Mouse (Mus musculus) central nervous system, embryonic 14 days (tissue): ENCODE measurements around the gene Gm17655. TPM values are rescaled to one million over a fixed set of nuclear protein-coding genes. Genes with fewer than 3 reads are reported as not detected.

Experiments used
- polyA plus RNA-seq: library from polyadenylated mRNA; depleted of rRNA; stranded (reverse); fragments of >200 nt; gene quantifications from 2 replicates; pipeline ENCODE4 v1.2.3, GENCODE M21; 2012; rRNA removed

The Gm17655 gene
- polyA plus RNA-seq = 1.6 and 2.9 TPM in 2 replicates

DNA sequence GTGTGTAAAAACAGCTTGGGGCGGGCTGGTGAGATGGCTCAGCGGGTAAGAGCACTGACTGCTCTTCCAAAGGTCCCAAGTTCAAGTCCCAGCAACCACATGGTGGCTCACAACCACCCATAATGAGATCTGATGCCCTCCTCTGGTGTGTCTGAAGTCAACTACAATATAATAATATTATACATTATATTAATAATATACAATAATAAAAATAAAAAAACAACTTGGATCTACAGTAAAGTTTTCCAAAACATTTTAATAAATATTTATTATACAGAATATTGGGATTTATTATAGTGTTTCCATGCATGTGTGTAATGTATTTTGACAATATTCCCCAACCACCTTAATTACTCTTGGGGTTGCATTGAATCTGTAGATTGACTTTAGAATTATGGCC, at the start of gene Gm17655:
Gene Gm17655 (minus strand): TSS at position 101 of the 400 bp plus-strand sequence.

DNA sequence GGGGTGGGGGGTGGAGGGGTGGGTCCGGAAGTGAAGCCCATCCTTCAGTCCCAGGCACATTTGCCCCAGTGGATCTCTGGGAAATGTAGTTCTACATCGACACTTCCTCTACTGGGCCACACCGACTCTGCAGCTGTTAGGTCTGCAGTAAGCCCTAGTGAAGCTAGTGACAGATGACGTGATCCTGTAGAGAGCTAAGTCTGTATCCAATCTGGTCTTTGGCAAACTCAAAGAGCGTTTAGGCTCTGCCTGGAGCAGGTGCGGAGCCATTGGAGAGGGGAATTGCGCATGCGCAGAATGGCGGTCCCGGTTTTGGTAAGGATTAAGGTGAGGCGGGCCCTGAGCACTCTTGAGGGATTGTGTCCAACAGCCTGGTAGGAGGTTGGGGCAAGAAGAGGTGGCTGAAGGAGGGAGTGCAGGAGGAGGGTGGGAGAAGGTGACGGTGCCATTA, 37.7 kb upstream of the Gm17655 start, which contains the start of gene Zfp605:
Gene Zfp605 (plus strand): TSS at position 102 of the 451 bp plus-strand sequence.

DNA sequence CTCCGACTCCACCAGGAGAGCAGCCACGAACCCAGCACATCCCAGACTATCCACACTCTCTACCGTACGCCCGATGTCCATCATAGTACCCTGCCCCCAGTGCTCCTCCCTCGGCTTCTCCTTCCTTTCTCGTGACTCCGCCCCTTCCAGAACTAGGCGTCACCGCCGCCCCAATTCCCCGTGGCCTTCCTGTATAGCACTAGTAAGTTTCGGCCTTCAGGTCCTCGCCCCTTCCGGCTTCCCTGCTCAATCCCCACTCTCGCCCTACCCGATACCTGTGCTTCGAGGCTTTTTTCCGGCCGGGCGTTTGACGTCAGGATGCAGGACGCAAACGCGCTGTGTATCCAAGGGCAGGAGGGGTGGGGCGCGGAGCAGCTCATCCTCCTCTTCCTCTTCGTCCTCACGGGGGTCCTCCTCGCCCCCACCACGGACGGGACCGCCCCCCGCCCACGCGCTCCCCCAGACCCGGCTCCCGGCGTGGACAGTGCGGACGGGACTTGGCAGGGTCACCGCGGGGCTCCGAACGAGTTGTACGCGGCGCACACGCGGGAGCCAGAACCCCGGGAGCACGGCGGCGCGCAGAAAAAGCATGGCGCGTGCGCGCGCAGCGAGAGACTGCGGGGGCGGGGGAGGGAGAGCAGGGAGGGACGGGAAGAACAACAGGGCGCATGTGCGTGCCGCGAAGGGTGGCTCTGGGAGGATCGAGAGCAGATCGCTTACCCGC, 35.4 kb upstream of the Gm17655 start, which contains the start of gene Gtpbp6:
Gene Gtpbp6 (minus strand): TSS at position 617 of the 724 bp plus-strand sequence.

DNA sequence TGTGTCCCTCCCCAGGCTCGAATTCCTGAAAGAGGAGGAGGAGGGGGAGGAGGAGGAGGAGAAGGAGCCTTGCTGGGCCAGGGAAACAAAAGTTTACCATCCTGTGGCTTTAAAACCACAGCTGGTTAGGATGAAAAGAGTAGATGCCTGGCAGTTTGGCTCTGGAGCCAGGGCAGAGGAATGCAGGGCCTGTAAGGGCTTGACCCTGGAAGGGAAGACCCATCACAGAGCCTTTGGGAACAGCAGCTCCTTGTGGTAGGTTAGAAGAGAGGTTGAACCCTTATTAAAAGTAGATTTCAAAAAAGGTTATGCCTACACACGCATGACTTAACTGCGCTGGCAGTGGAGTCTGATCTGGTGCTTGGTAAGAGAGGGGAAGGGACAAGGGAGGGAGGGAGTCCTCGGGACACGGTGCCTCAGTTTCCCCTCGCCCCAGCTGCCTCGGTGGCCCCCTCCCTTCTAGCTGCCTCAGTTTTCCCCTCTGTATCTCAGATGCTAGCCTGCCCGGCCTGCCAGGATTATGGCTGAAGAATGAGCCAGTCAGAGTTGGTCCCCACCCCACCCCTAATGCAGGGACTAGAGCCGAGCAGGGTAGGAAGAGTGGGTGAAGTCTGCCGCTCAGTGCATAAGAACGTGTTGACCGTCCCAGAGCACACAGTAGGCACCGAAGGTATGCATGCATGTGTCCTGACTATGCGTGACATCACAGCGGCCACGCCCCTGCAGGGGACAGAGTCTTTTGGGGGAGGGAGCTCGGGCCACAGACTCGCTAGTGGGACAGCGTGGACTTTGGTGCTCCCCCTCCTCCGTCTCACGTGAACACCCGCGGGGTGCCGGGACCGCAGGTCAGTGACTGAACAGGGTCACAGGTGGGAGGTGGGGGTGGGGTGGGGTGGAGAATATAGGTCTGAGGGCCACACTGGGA, 27.6 kb upstream of the Gm17655 start, which contains the start of gene Plcxd1:
Gene Plcxd1 (plus strand): TSS at position 314 of the 925 bp plus-strand sequence.

DNA sequence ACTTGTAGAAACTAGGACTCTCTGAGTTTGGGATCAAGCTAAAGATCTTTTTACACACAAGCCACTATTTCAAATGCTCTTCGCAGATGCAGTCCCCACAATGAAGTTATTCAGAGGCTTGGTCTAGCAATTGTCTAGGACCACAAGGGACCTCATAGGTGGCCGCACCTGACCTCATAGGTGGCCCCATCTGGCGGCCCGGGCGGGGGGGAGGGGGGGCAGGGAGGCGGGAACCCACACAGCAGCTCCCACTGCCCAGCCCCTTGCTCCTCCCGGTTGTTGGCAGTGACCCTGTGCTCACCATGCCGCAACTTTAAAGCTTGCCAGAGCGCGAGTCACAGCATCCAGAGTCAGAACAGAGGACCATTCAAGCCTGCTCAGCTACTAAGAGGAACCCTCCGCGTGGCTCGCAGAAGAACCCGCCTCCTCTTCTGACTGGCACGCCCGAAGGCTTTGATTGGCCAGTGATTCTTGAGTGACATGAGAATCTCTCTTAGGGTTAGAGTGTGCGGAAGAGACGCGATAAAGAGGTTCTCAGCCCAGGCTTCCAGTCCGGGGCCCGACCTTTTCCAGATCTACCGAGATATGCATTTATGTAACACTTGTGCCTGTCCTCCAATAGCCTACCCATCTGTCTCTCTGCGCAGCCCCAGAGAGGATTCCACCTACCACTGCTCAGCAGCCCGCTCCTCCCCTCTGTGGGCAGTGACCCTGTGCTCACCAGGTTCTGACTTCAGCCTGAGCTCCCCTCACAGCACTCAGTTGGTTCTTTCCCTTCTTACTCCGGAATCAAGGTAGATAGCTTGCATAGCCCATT, 21.9 kb upstream of the Gm17655 start, which contains the start of gene Gm35315:
Gene Gm35315 (minus strand): TSS at position 391 of the 817 bp plus-strand sequence.

Other genes with a start within 250 kb of the Gm17655 start
- gene Gm15446, start 149.1 kb downstream of the Gm17655 start, polyA plus RNA-seq = 0.12 and 0.16 TPM in 2 replicates
- 31.9 and 32.5 TPM in 2 replicates for gene Zfp932, start 76.0 kb downstream of the Gm17655 start, polyA plus RNA-seq
- 0.55 and 0.56 TPM in 2 replicates for gene Gm35315, start 21.9 kb upstream of the Gm17655 start, polyA plus RNA-seq
- gene Plcxd1, start 27.5 kb upstream of the Gm17655 start, polyA plus RNA-seq = 2.0 and 2.3 TPM in 2 replicates
- 216 and 218 TPM in 2 replicates for gene Gtpbp6, start 35.7 kb upstream of the Gm17655 start, polyA plus RNA-seq
- 8.3 and 9.7 TPM in 2 replicates for gene Zfp605, start 37.6 kb upstream of the Gm17655 start, polyA plus RNA-seq
- gene Chfr, start 63.3 kb upstream of the Gm17655 start, polyA plus RNA-seq = 117 and 126 TPM in 2 replicates
- 18.0 and 18.4 TPM in 2 replicates for gene Golga3, start 104.2 kb upstream of the Gm17655 start, polyA plus RNA-seq
- gene Ankle2, start 158.5 kb upstream of the Gm17655 start, polyA plus RNA-seq = 19.8 and 20.2 TPM in 2 replicates
- gene Pgam5, start 197.4 kb upstream of the Gm17655 start, polyA plus RNA-seq = 49.8 and 52.4 TPM in 2 replicates
- 5.2 and 5.3 TPM in 2 replicates for gene Pxmp2, start 213.7 kb upstream of the Gm17655 start, polyA plus RNA-seq
- gene Pole, start 213.8 kb upstream of the Gm17655 start, polyA plus RNA-seq = 20.0 and 22.1 TPM in 2 replicates